Mouse (Mus musculus) intestine, embryonic 15.5 days (tissue): ENCODE measurements at regions not wholly inside any gene's neighbourhood (a gene's known extent, or its start where the extent isn't known, plus 50 kb on each side); places are given as distances from the start of the nearest gene placed in this dataset.

Experiments used
- ATAC-seq: fragments of 200-750 bp; cut with Nextera tagmentation; 2 replicates; pipeline ENCODE4 v1.8.0; 2017; ENCODE audit warnings: moderate TSS enrichment, moderate library complexity
- H3K27ac ChIP-seq: fragments of 300-500 bp; sonication (generic); 2 replicates; pipeline ENCODE4 v1.5.1; 2015; ENCODE audit warnings: mild to moderate bottlenecking, inconsistent platforms
- H3K27me3 ChIP-seq: fragments of 300-500 bp; sonication (generic); replicated peaks from 2 replicates; pipeline ENCODE4 v1.6.1; 2015; ENCODE audit warnings: inconsistent platforms
- H3K36me3 ChIP-seq: fragments of 300-500 bp; sonication (generic); 2 replicates; pipeline ENCODE4 v1.6.1; 2015; ENCODE audit warnings: inconsistent platforms
- H3K4me1 ChIP-seq: fragments of 300-500 bp; sonication (generic); replicated peaks from 2 replicates; pipeline ENCODE4 v1.6.1; 2015; ENCODE audit warnings: inconsistent platforms
- H3K4me2 ChIP-seq: fragments of 300-500 bp; sonication (generic); replicated peaks from 2 replicates; pipeline ENCODE4 v1.6.1; 2015; ENCODE audit warnings: mild to moderate bottlenecking, inconsistent platforms
- H3K4me3 ChIP-seq: fragments of 300-500 bp; sonication (generic); replicated peaks from 2 replicates; pipeline ENCODE4 v1.5.1; 2015; ENCODE audit warnings: inconsistent platforms
- H3K9ac ChIP-seq: fragments of 300-500 bp; sonication (generic); 2 replicates; pipeline ENCODE4 v1.6.1; 2015; ENCODE audit warnings: inconsistent platforms
- H3K9me3 ChIP-seq: fragments of 300-500 bp; sonication (generic); 2 replicates; pipeline ENCODE4 v1.6.1; 2016; ENCODE audit warnings: inconsistent platforms
- WGBS: fragments of 180-500 bp; shearing (Covaris S2); methylation state at CpG from one replicate; pipeline ENCODE4 v1.1.7; 2015; 5-methylcytosine and 5-hydroxymethylcytosine counted together

GRCm38 (mm10) chr7:136767231-136767630, 127.2 kb upstream of the Mgmt start:
- Histone ChIP-seq H3K9me3 (no peaks in the 10 kb centered on the region), H3K4me2 (no peak overlapping the region), H3K36me3 (no peaks in the 10 kb centered on the region), H3K4me3 (no peak overlapping the region), H3K9ac (no peak overlapping the region), H3K27ac (no peak overlapping the region), H3K27me3 (no peaks in the 10 kb centered on the region), H3K4me1 (no peaks in the 10 kb centered on the region)
- no peak for ATAC-seq
- 66% methylated on average over 9 of the region's 9 CpGs for WGBS

GRCm38 (mm10) chr7:136780708-136781107, 113.7 kb upstream of the Mgmt start:
- H3K4me3 ChIP-seq = no peak overlapping the region
- H3K9me3 ChIP-seq = no peaks in the 10 kb centered on the region
- H3K27me3 ChIP-seq = no peaks in the 10 kb centered on the region
- 91% methylated on average over 11 of the region's 11 CpGs for WGBS
- H3K36me3 ChIP-seq = no peaks in the 10 kb centered on the region
- no peak overlapping the region for H3K27ac ChIP-seq
- no peak for ATAC-seq
- H3K4me1 ChIP-seq = 0 out of 2 replicates have a peak, but pooled peaks cover 4% of the 10 kb centered on the region
- H3K9ac ChIP-seq = no peak overlapping the region
- H3K4me2 ChIP-seq = no peak overlapping the region

- 53% methylated on average over 2 of the region's 2 CpGs for WGBS
- H3K4me3 ChIP-seq = no peak overlapping the region
- no peak overlapping the region for H3K4me2 ChIP-seq
- H3K27ac ChIP-seq = no peak overlapping the region
- H3K9me3 ChIP-seq = no peaks in the 10 kb centered on the region
- H3K27me3 ChIP-seq = no peaks in the 10 kb centered on the region
- no peaks in the 10 kb centered on the region for H3K4me1 ChIP-seq
- no peak overlapping the region for H3K9ac ChIP-seq
- no peaks in the 10 kb centered on the region for H3K36me3 ChIP-seq
- ATAC-seq = no peak
Observed at GRCm38 (mm10) chr7:136791162-136791561, 103.3 kb upstream of the Mgmt start.

- Histone ChIP-seq H3K27ac (no peak overlapping the region), H3K4me3 (no peak overlapping the region), H3K9ac (no peak overlapping the region), H3K36me3 (no peaks in the 10 kb centered on the region), H3K4me1 (0 out of 2 replicates have a peak, but pooled peaks cover 4% of the 10 kb centered on the region), H3K4me2 (no peak overlapping the region), H3K27me3 (no peaks in the 10 kb centered on the region), H3K9me3 (no peaks in the 10 kb centered on the region)
- 86% methylated on average over 5 of the region's 5 CpGs for WGBS
- ATAC-seq = no peak
Observed at GRCm38 (mm10) chr7:136792131-136792530, 102.3 kb upstream of the Mgmt start.

- H3K4me2 ChIP-seq = no peak overlapping the region
- no peak for ATAC-seq
- 0 out of 2 replicates have a peak, but pooled peaks cover 11% of the 10 kb centered on the region for H3K4me1 ChIP-seq
- H3K4me3 ChIP-seq = no peak overlapping the region
- H3K9me3 ChIP-seq = no peaks in the 10 kb centered on the region
- no peak overlapping the region for H3K27ac ChIP-seq
- no peaks in the 10 kb centered on the region for H3K36me3 ChIP-seq
- H3K27me3 ChIP-seq = no peaks in the 10 kb centered on the region
- H3K9ac ChIP-seq = no peak overlapping the region
Observed at GRCm38 (mm10) chr7:136796415-136796814, 98.0 kb upstream of the Mgmt start.

- Histone ChIP-seq H3K9me3 (no peaks in the 10 kb centered on the region), H3K27ac (no peak overlapping the region), H3K9ac (no peak overlapping the region), H3K4me3 (no peak overlapping the region), H3K36me3 (no peaks in the 10 kb centered on the region), H3K4me2 (no peak overlapping the region), H3K27me3 (no peaks in the 10 kb centered on the region), H3K4me1 (0 out of 2 replicates have a peak, but pooled peaks cover 11% of the 10 kb centered on the region)
- peak; percentile 81 for ATAC-seq
- WGBS = 36% methylated on average over 11 of the region's 11 CpGs
Observed at GRCm38 (mm10) chr7:136797780-136798435, 96.5 kb upstream of the Mgmt start.

GRCm38 (mm10) chr7:136798605-136799004, 95.8 kb upstream of the Mgmt start:
- no peak overlapping the region for H3K27ac ChIP-seq
- no peak overlapping the region for H3K4me2 ChIP-seq
- ATAC-seq = no peak
- no peaks in the 10 kb centered on the region for H3K9me3 ChIP-seq
- H3K9ac ChIP-seq = no peak overlapping the region
- H3K27me3 ChIP-seq = no peaks in the 10 kb centered on the region
- H3K4me1 ChIP-seq = 0 out of 2 replicates have a peak, but pooled peaks cover 11% of the 10 kb centered on the region
- no peak overlapping the region for H3K4me3 ChIP-seq
- H3K36me3 ChIP-seq = no peaks in the 10 kb centered on the region
- 67% methylated on average over 3 of the region's 3 CpGs for WGBS

GRCm38 (mm10) chr7:136807101-136807500, 87.3 kb upstream of the Mgmt start:
- Histone ChIP-seq H3K9me3 (no peaks in the 10 kb centered on the region), H3K9ac (no peak overlapping the region), H3K36me3 (no peaks in the 10 kb centered on the region), H3K4me3 (no peak overlapping the region), H3K27me3 (no peaks in the 10 kb centered on the region), H3K4me2 (no peak overlapping the region), H3K27ac (no peak overlapping the region), H3K4me1 (0 out of 2 replicates have a peak, but pooled peaks cover 6% of the 10 kb centered on the region)
- WGBS = 87% methylated on average over 6 of the region's 6 CpGs
- ATAC-seq = no peak

- Histone ChIP-seq H3K27ac (no peak overlapping the region), H3K9ac (no peak overlapping the region), H3K4me3 (no peak overlapping the region), H3K4me2 (no peak overlapping the region), H3K36me3 (no peaks in the 10 kb centered on the region), H3K9me3 (no peaks in the 10 kb centered on the region), H3K27me3 (no peaks in the 10 kb centered on the region), H3K4me1 (0 out of 2 replicates have a peak, but pooled peaks cover 6% of the 10 kb centered on the region)
- no peak for ATAC-seq
Observed at GRCm38 (mm10) chr7:136807968-136808367, 86.4 kb upstream of the Mgmt start.

GRCm38 (mm10) chr7:136809576-136809975, 84.8 kb upstream of the Mgmt start:
- Histone ChIP-seq H3K4me2 (no peak overlapping the region), H3K9ac (no peak overlapping the region), H3K36me3 (no peaks in the 10 kb centered on the region), H3K27ac (no peak overlapping the region), H3K27me3 (no peaks in the 10 kb centered on the region), H3K4me1 (0 out of 2 replicates have a peak, but pooled peaks cover 6% of the 10 kb centered on the region), H3K9me3 (no peaks in the 10 kb centered on the region), H3K4me3 (no peak overlapping the region)
- no peak for ATAC-seq
- 51% methylated on average over 8 of the region's 8 CpGs for WGBS

GRCm38 (mm10) chr7:136813691-136814325, 80.6 kb upstream of the Mgmt start:
- Histone ChIP-seq H3K27ac (no peak overlapping the region), H3K4me1 (0 out of 2 replicates have a peak, but pooled peaks cover 6% of the 10 kb centered on the region), H3K9me3 (no peaks in the 10 kb centered on the region), H3K4me2 (no peak overlapping the region), H3K27me3 (no peaks in the 10 kb centered on the region), H3K9ac (no peak overlapping the region), H3K36me3 (no peaks in the 10 kb centered on the region), H3K4me3 (no peak overlapping the region)
- WGBS = 79% methylated on average over 9 of the region's 9 CpGs
- no peak for ATAC-seq

- Histone ChIP-seq H3K27ac (no peak overlapping the region), H3K4me2 (no peak overlapping the region), H3K4me3 (no peak overlapping the region), H3K4me1 (0 out of 2 replicates have a peak, but pooled peaks cover under 1% of the 10 kb centered on the region), H3K27me3 (no peaks in the 10 kb centered on the region), H3K36me3 (no peaks in the 10 kb centered on the region), H3K9ac (no peak overlapping the region), H3K9me3 (no peaks in the 10 kb centered on the region)
- 79% methylated on average over 6 of the region's 6 CpGs for WGBS
- no peak for ATAC-seq
Observed at GRCm38 (mm10) chr7:136814751-136815150, 79.7 kb upstream of the Mgmt start.

- no peak overlapping the region for H3K27ac ChIP-seq
- H3K4me1 ChIP-seq = no peaks in the 10 kb centered on the region
- no peaks in the 10 kb centered on the region for H3K36me3 ChIP-seq
- WGBS = 57% methylated on average over 4 of the region's 4 CpGs
- no peak for ATAC-seq
- no peaks in the 10 kb centered on the region for H3K9me3 ChIP-seq
- H3K27me3 ChIP-seq = no peaks in the 10 kb centered on the region
- H3K4me2 ChIP-seq = no peak overlapping the region
- no peak overlapping the region for H3K4me3 ChIP-seq
- no peak overlapping the region for H3K9ac ChIP-seq
Observed at GRCm38 (mm10) chr7:136820291-136820690, 74.1 kb upstream of the Mgmt start.
